Comparison of ENCODE assay signal across 8 mouse cellular contexts in the genomic region with DNA sequence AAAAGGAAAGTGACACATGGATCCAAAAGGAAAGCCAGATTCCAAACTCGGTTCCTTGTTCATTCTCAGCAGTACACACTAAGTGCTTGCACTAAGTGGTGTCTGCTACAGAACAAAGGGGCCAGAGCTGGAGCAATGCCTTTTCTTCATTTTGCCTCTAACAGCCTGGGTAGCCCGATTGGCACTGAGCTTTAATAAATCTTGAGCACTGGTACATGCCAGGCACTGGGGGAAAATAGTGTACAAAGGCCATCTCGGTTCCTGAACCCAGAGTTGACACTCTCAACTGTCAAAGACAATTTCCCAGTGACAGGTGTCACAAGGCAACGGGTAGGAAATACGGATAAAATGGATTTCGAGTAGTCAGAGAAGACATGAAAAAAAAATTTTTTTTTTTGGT. TPM values are rescaled to one million over a fixed set of nuclear protein-coding genes. Genes with fewer than 3 reads are reported as not detected.
DNase-seq lines count a peak whose midpoint lies in the region; ATAC-seq lines count a peak whose summit lies in the region.

No protein-coding gene starts in this region.

- peak overlapping the region; percentile 61 for H3K4me2 ChIP-seq in embryonic facial prominence, embryonic 12.5 days (replicated peaks)
- H3K4me2 ChIP-seq in hindbrain, embryonic 13.5 days = peak overlapping the region; percentile 65
- H3K4me2 ChIP-seq in limb, embryonic 15.5 days = peak overlapping the region; percentile 67
- peak overlapping the region; percentile 53 for H3K4me2 ChIP-seq in stomach, embryonic 14.5 days (replicated peaks; ENCODE audit: low read depth, low read length)

- no peaks in the 10 kb centered on the region for H3K9me3 ChIP-seq in embryonic facial prominence, embryonic 12.5 days
- H3K9me3 ChIP-seq in hindbrain, embryonic 13.5 days = no peaks in the 10 kb centered on the region
- no peaks in the 10 kb centered on the region for H3K9me3 ChIP-seq in limb, embryonic 15.5 days
- H3K9me3 ChIP-seq in stomach, embryonic 14.5 days (ENCODE audit: control insufficient read depth, low read depth, low read length) = no peaks in the 10 kb centered on the region

- H3K9ac ChIP-seq in embryonic facial prominence, embryonic 12.5 days = no peak overlapping the region
- peak overlapping the region; percentile 87 for H3K9ac ChIP-seq in hindbrain, embryonic 13.5 days
- no peak overlapping the region for H3K9ac ChIP-seq in limb, embryonic 15.5 days
- H3K9ac ChIP-seq in stomach, embryonic 14.5 days (replicated peaks; ENCODE audit: low read depth, low read length) = 0 out of 2 replicates have a peak overlapping the region, but pooled peaks have one; percentile 7

- 48% methylated on average over 6 of the region's 6 CpGs for WGBS in embryonic facial prominence, embryonic 12.5 days
- WGBS in hindbrain, embryonic 13.5 days = 51% methylated on average over 6 of the region's 6 CpGs
- WGBS in limb, embryonic 15.5 days = 51% methylated on average over 6 of the region's 6 CpGs
- 37% methylated on average over 6 of the region's 6 CpGs for WGBS in stomach, embryonic 14.5 days

- no peak overlapping the region for H3K27ac ChIP-seq in embryonic facial prominence, embryonic 12.5 days
- peak overlapping the region; percentile 92 for H3K27ac ChIP-seq in hindbrain, embryonic 13.5 days
- H3K27ac ChIP-seq in limb, embryonic 15.5 days = no peak overlapping the region
- H3K27ac ChIP-seq in stomach, embryonic 14.5 days (ENCODE audit: low read length) = no peak overlapping the region

- H3K36me3 ChIP-seq in embryonic facial prominence, embryonic 12.5 days = peaks cover 12% of the 10 kb centered on the region
- peaks cover 11% of the 10 kb centered on the region for H3K36me3 ChIP-seq in hindbrain, embryonic 13.5 days
- peaks cover 11% of the 10 kb centered on the region for H3K36me3 ChIP-seq in limb, embryonic 15.5 days
- peaks cover 14% of the 10 kb centered on the region for H3K36me3 ChIP-seq in stomach, embryonic 14.5 days (ENCODE audit: control insufficient read depth, insufficient read depth, low read length)

- no peaks in the 10 kb centered on the region for H3K27me3 ChIP-seq in embryonic facial prominence, embryonic 12.5 days
- no peaks in the 10 kb centered on the region for H3K27me3 ChIP-seq in hindbrain, embryonic 13.5 days
- H3K27me3 ChIP-seq in limb, embryonic 15.5 days = no peaks in the 10 kb centered on the region
- no peaks in the 10 kb centered on the region for H3K27me3 ChIP-seq in stomach, embryonic 14.5 days (ENCODE audit: control insufficient read depth, insufficient read depth, low read length)

- peak overlapping the region; percentile 80 for H3K4me3 ChIP-seq in embryonic facial prominence, embryonic 12.5 days
- peak overlapping the region; percentile 63 for H3K4me3 ChIP-seq in hindbrain, embryonic 13.5 days
- peak overlapping the region; percentile 90 for H3K4me3 ChIP-seq in limb, embryonic 15.5 days
- peak overlapping the region; percentile 90 for H3K4me3 ChIP-seq in stomach, embryonic 14.5 days (ENCODE audit: low read depth, low read length)

- DNase-seq in right cerebral cortex, postnatal 10 days (ENCODE audit: low spot score in 2 of 2) = peak; percentile 44 to 60
- DNase-seq in right cerebral cortex, postnatal 25 days = no peak
- no peak for DNase-seq in spleen, postnatal 36 days (ENCODE audit: low spot score in 2 of 2)
- no peak for DNase-seq in embryo, embryonic 9.5 days (ENCODE audit: extremely low spot score)

- H3K4me1 ChIP-seq in embryonic facial prominence, embryonic 12.5 days = 0 out of 2 replicates have a peak, but pooled peaks cover 4% of the 10 kb centered on the region
- peaks cover 30% of the 10 kb centered on the region for H3K4me1 ChIP-seq in hindbrain, embryonic 13.5 days (replicated peaks)
- H3K4me1 ChIP-seq in limb, embryonic 15.5 days = peaks cover 11% of the 10 kb centered on the region
- H3K4me1 ChIP-seq in stomach, embryonic 14.5 days (ENCODE audit: control insufficient read depth, insufficient read depth, low read length) = 0 out of 2 replicates have a peak, but pooled peaks cover 6% of the 10 kb centered on the region

- ATAC-seq in embryonic facial prominence, embryonic 12.5 days (ENCODE audit: insufficient number of reproducible peaks, insufficient read depth, low FRiP score, low TSS enrichment) = no peak
- no peak for ATAC-seq in hindbrain, embryonic 13.5 days (ENCODE audit: low FRiP score)
- no peak for ATAC-seq in limb, embryonic 15.5 days (ENCODE audit: insufficient number of reproducible peaks, low FRiP score, low TSS enrichment, low read depth)
- ATAC-seq in stomach, embryonic 14.5 days (ENCODE audit: insufficient number of reproducible peaks, insufficient read depth, low FRiP score, low read depth) = no peak

RNA-seq across cellular contexts. Expression of a gene that starts 0.8 kb away (rescaled TPM):
- polyA plus RNA-seq in embryonic facial prominence, embryonic 12.5 days (2016; fragmentation: Nextera tagmentation; extraction: Ambion mirVana) = 191 and 198 TPM in 2 replicates
- polyA plus RNA-seq in hindbrain, embryonic 13.5 days (2015; fragmentation: Nextera tagmentation; extraction: Ambion mirVana) = 258 and 261 TPM in 2 replicates
- 183 and 187 TPM in 2 replicates for polyA plus RNA-seq in limb, embryonic 15.5 days (2015; fragmentation: Nextera tagmentation; extraction: Ambion mirVana)
- 226 and 234 TPM in 2 replicates for polyA plus RNA-seq in stomach, embryonic 14.5 days (2014; fragmentation: Nextera tagmentation; extraction: Ambion mirVana)

RNA-seq across cellular contexts. Expression of a gene that starts 39.5 kb away (rescaled TPM):
- 21.8 and 25.9 TPM in 2 replicates for polyA plus RNA-seq in embryonic facial prominence, embryonic 12.5 days (2016; fragmentation: Nextera tagmentation; extraction: Ambion mirVana)
- polyA plus RNA-seq in hindbrain, embryonic 13.5 days (2015; fragmentation: Nextera tagmentation; extraction: Ambion mirVana) = 31.2 and 46.2 TPM in 2 replicates
- 18.9 and 25.6 TPM in 2 replicates for polyA plus RNA-seq in limb, embryonic 15.5 days (2015; fragmentation: Nextera tagmentation; extraction: Ambion mirVana)
- polyA plus RNA-seq in stomach, embryonic 14.5 days (2014; fragmentation: Nextera tagmentation; extraction: Ambion mirVana) = 10.8 and 12.9 TPM in 2 replicates

RNA-seq across cellular contexts. Expression of a gene that starts 58.4 kb away (rescaled TPM):
- polyA plus RNA-seq in embryonic facial prominence, embryonic 12.5 days (2016; fragmentation: Nextera tagmentation; extraction: Ambion mirVana) = 51.1 and 53.7 TPM in 2 replicates
- polyA plus RNA-seq in hindbrain, embryonic 13.5 days (2015; fragmentation: Nextera tagmentation; extraction: Ambion mirVana) = 56.2 and 61.6 TPM in 2 replicates
- 34.7 and 36.4 TPM in 2 replicates for polyA plus RNA-seq in limb, embryonic 15.5 days (2015; fragmentation: Nextera tagmentation; extraction: Ambion mirVana)
- polyA plus RNA-seq in stomach, embryonic 14.5 days (2014; fragmentation: Nextera tagmentation; extraction: Ambion mirVana) = 30.3 and 37.0 TPM in 2 replicates

RNA-seq across cellular contexts. Expression of a gene that starts 58.5 kb away (rescaled TPM):
- 208 and 212 TPM in 2 replicates for polyA plus RNA-seq in embryonic facial prominence, embryonic 12.5 days (2016; fragmentation: Nextera tagmentation; extraction: Ambion mirVana)
- 212 and 215 TPM in 2 replicates for polyA plus RNA-seq in hindbrain, embryonic 13.5 days (2015; fragmentation: Nextera tagmentation; extraction: Ambion mirVana)
- polyA plus RNA-seq in limb, embryonic 15.5 days (2015; fragmentation: Nextera tagmentation; extraction: Ambion mirVana) = 199 and 219 TPM in 2 replicates
- 216 and 220 TPM in 2 replicates for polyA plus RNA-seq in stomach, embryonic 14.5 days (2014; fragmentation: Nextera tagmentation; extraction: Ambion mirVana)

Comparison
In these comparisons a context has a peak if more than half of its experiments do, and no peak if none do; other contexts are left out.
1. DNase-seq: peak in right cerebral cortex, postnatal 10 days (2 of 2); none in right cerebral cortex, postnatal 25 days (single experiment), spleen, postnatal 36 days (0 of 2) and embryo, embryonic 9.5 days (single experiment).
2. H3K9ac ChIP-seq: peak in hindbrain, embryonic 13.5 days (single experiment) and stomach, embryonic 14.5 days (single experiment); none in embryonic facial prominence, embryonic 12.5 days (single experiment) and limb, embryonic 15.5 days (single experiment).
3. Peak in every context shown above with its lines, with median percentiles within 50 percentile points of each other: H3K4me2 ChIP-seq and H3K4me3 ChIP-seq.